Mouse (Mus musculus): ENCODE results near the gene Gm49361. TPM values are rescaled to one million over a fixed set of nuclear protein-coding genes. Genes with fewer than 3 reads are reported as not detected.
A peak's percentile ranks its signal among the peaks of the same experiment; 100 is the strongest.

Gene Gm49361
- polyA plus RNA-seq, 1 experiment from 2014 or later = not detected

- no peak for ATAC-seq (ENCODE audit: low FRiP score, low TSS enrichment)
- no peak overlapping the region for H3K9ac ChIP-seq (replicated peaks; ENCODE audit: low read length)
- H3K27ac ChIP-seq (ENCODE audit: low read length) = no peak overlapping the region
- no peak overlapping the region for H3K4me3 ChIP-seq (ENCODE audit: low read length)
- no peaks in the 10 kb centered on the region for H3K27me3 ChIP-seq (ENCODE audit: insufficient read depth, low read length)
- H3K9me3 ChIP-seq (ENCODE audit: low read length) = no peaks in the 10 kb centered on the region
- H3K4me2 ChIP-seq (replicated peaks; ENCODE audit: low read depth, low read length) = no peak overlapping the region
- no peaks in the 10 kb centered on the region for H3K36me3 ChIP-seq (ENCODE audit: insufficient read depth, low read length)
- no peaks in the 10 kb centered on the region for H3K4me1 ChIP-seq (ENCODE audit: insufficient read depth, low read length)
Observed at GRCm38 (mm10) chr14:57649501-57649900, 96.4 kb downstream of the Gm49361 start.

GRCm38 (mm10) chr14:57646155-57646554 is 99.7 kb downstream of the Gm49361 start:
- WGBS = 84% methylated on average over 4 of the region's 4 CpGs
- Histone ChIP-seq H3K4me1 (ENCODE audit: insufficient read depth, low read length) (no peaks in the 10 kb centered on the region), H3K9me3 (ENCODE audit: low read length) (no peaks in the 10 kb centered on the region), H3K4me2 (replicated peaks; ENCODE audit: low read depth, low read length) (no peak overlapping the region), H3K9ac (replicated peaks; ENCODE audit: low read length) (no peak overlapping the region), H3K4me3 (ENCODE audit: low read length) (no peak overlapping the region), H3K27me3 (ENCODE audit: insufficient read depth, low read length) (no peaks in the 10 kb centered on the region), H3K36me3 (ENCODE audit: insufficient read depth, low read length) (peaks cover 7% of the 10 kb centered on the region), H3K27ac (ENCODE audit: low read length) (no peak overlapping the region)
- no peak for ATAC-seq (ENCODE audit: low FRiP score, low TSS enrichment)

- Histone ChIP-seq H3K4me3 (ENCODE audit: low read length) (no peak overlapping the region), H3K9me3 (ENCODE audit: low read length) (no peaks in the 10 kb centered on the region), H3K27me3 (ENCODE audit: insufficient read depth, low read length) (no peaks in the 10 kb centered on the region), H3K4me2 (replicated peaks; ENCODE audit: low read depth, low read length) (no peak overlapping the region), H3K4me1 (ENCODE audit: insufficient read depth, low read length) (no peaks in the 10 kb centered on the region; the same call in 1 of the 2 replicates), H3K9ac (replicated peaks; ENCODE audit: low read length) (no peak overlapping the region), H3K27ac (ENCODE audit: low read length) (no peak overlapping the region), H3K36me3 (ENCODE audit: insufficient read depth, low read length) (peaks cover 7% of the 10 kb centered on the region)
- ATAC-seq (ENCODE audit: low FRiP score, low TSS enrichment) = 0 out of 2 replicates have a peak, but pooled peaks have one; percentile 49
- 94% methylated on average over 3 of the region's 3 CpGs for WGBS
Observed at GRCm38 (mm10) chr14:57639153-57639552, 106.8 kb downstream of the Gm49361 start.

GRCm38 (mm10) chr14:57634141-57634540 is 111.8 kb downstream of the Gm49361 start:
- no peak overlapping the region for H3K9ac ChIP-seq (replicated peaks; ENCODE audit: low read length)
- ATAC-seq (ENCODE audit: low FRiP score, low TSS enrichment) = no peak
- 41% methylated on average over 5 of the region's 5 CpGs for WGBS
- H3K4me3 ChIP-seq (ENCODE audit: low read length) = no peak overlapping the region
- H3K4me1 ChIP-seq (ENCODE audit: insufficient read depth, low read length) = peaks cover 3% of the 10 kb centered on the region; the same call in 1 of the 2 replicates
- H3K36me3 ChIP-seq (ENCODE audit: insufficient read depth, low read length) = peaks cover 2% of the 10 kb centered on the region; the same call in 1 of the 2 replicates
- no peaks in the 10 kb centered on the region for H3K9me3 ChIP-seq (ENCODE audit: low read length)
- H3K4me2 ChIP-seq (replicated peaks; ENCODE audit: low read depth, low read length) = no peak overlapping the region
- no peaks in the 10 kb centered on the region for H3K27me3 ChIP-seq (ENCODE audit: insufficient read depth, low read length)
- no peak overlapping the region for H3K27ac ChIP-seq (ENCODE audit: low read length)

GRCm38 (mm10) chr14:57629595-57629994 is 116.3 kb downstream of the Gm49361 start:
- Histone ChIP-seq H3K27ac (ENCODE audit: low read length) (no peak overlapping the region), H3K9ac (replicated peaks; ENCODE audit: low read length) (no peak overlapping the region), H3K4me1 (ENCODE audit: insufficient read depth, low read length) (0 out of 2 replicates have a peak, but pooled peaks cover 3% of the 10 kb centered on the region), H3K27me3 (ENCODE audit: insufficient read depth, low read length) (no peaks in the 10 kb centered on the region), H3K9me3 (ENCODE audit: low read length) (no peaks in the 10 kb centered on the region), H3K36me3 (ENCODE audit: insufficient read depth, low read length) (peaks cover 28% of the 10 kb centered on the region), H3K4me2 (replicated peaks; ENCODE audit: low read depth, low read length) (no peak overlapping the region), H3K4me3 (ENCODE audit: low read length) (no peak overlapping the region)
- ATAC-seq (ENCODE audit: low FRiP score, low TSS enrichment) = no peak
- 63% methylated on average over 4 of the region's 4 CpGs for WGBS

GRCm38 (mm10) chr14:57622934-57623333 is 123.0 kb downstream of the Gm49361 start:
- peaks cover 30% of the 10 kb centered on the region for H3K36me3 ChIP-seq (ENCODE audit: insufficient read depth, low read length)
- no peak overlapping the region for H3K4me2 ChIP-seq (replicated peaks; ENCODE audit: low read depth, low read length)
- H3K9me3 ChIP-seq (ENCODE audit: low read length) = no peaks in the 10 kb centered on the region
- H3K27ac ChIP-seq (ENCODE audit: low read length) = no peak overlapping the region
- no peak overlapping the region for H3K9ac ChIP-seq (replicated peaks; ENCODE audit: low read length)
- H3K27me3 ChIP-seq (ENCODE audit: insufficient read depth, low read length) = no peaks in the 10 kb centered on the region
- no peak for ATAC-seq (ENCODE audit: low FRiP score, low TSS enrichment)
- H3K4me1 ChIP-seq (ENCODE audit: insufficient read depth, low read length) = no peaks in the 10 kb centered on the region
- H3K4me3 ChIP-seq (ENCODE audit: low read length) = no peak overlapping the region
- 82% methylated on average over 3 of the region's 3 CpGs for WGBS

- no peak overlapping the region for H3K9ac ChIP-seq (replicated peaks; ENCODE audit: low read length)
- no peak for ATAC-seq (ENCODE audit: low FRiP score, low TSS enrichment)
- no peaks in the 10 kb centered on the region for H3K4me1 ChIP-seq (ENCODE audit: insufficient read depth, low read length)
- no peaks in the 10 kb centered on the region for H3K27me3 ChIP-seq (ENCODE audit: insufficient read depth, low read length)
- no peaks in the 10 kb centered on the region for H3K9me3 ChIP-seq (ENCODE audit: low read length)
- no peak overlapping the region for H3K4me3 ChIP-seq (ENCODE audit: low read length)
- H3K27ac ChIP-seq (ENCODE audit: low read length) = no peak overlapping the region
- 70% methylated on average over 4 of the region's 4 CpGs for WGBS
- no peak overlapping the region for H3K4me2 ChIP-seq (replicated peaks; ENCODE audit: low read depth, low read length)
- peaks cover 24% of the 10 kb centered on the region for H3K36me3 ChIP-seq (ENCODE audit: insufficient read depth, low read length)
Observed at GRCm38 (mm10) chr14:57621699-57622098, 124.2 kb downstream of the Gm49361 start.

GRCm38 (mm10) chr14:57620598-57621236 is 125.2 kb downstream of the Gm49361 start:
- Histone ChIP-seq H3K36me3 (ENCODE audit: insufficient read depth, low read length) (peaks cover 16% of the 10 kb centered on the region), H3K4me2 (replicated peaks; ENCODE audit: low read depth, low read length) (no peak overlapping the region), H3K9me3 (ENCODE audit: low read length) (no peaks in the 10 kb centered on the region), H3K4me1 (ENCODE audit: insufficient read depth, low read length) (no peaks in the 10 kb centered on the region), H3K4me3 (ENCODE audit: low read length) (no peak overlapping the region), H3K27me3 (ENCODE audit: insufficient read depth, low read length) (no peaks in the 10 kb centered on the region), H3K27ac (ENCODE audit: low read length) (no peak overlapping the region), H3K9ac (replicated peaks; ENCODE audit: low read length) (no peak overlapping the region)
- ATAC-seq (ENCODE audit: low FRiP score, low TSS enrichment) = no peak
- 57% methylated on average over 4 of the region's 4 CpGs for WGBS

GRCm38 (mm10) chr14:57619487-57619886 is 126.4 kb downstream of the Gm49361 start:
- H3K36me3 ChIP-seq (ENCODE audit: insufficient read depth, low read length) = peaks cover 13% of the 10 kb centered on the region
- no peak overlapping the region for H3K9ac ChIP-seq (replicated peaks; ENCODE audit: low read length)
- ATAC-seq (ENCODE audit: low FRiP score, low TSS enrichment) = no peak
- H3K4me3 ChIP-seq (ENCODE audit: low read length) = no peak overlapping the region
- H3K4me1 ChIP-seq (ENCODE audit: insufficient read depth, low read length) = no peaks in the 10 kb centered on the region
- H3K27ac ChIP-seq (ENCODE audit: low read length) = no peak overlapping the region
- no peaks in the 10 kb centered on the region for H3K27me3 ChIP-seq (ENCODE audit: insufficient read depth, low read length)
- H3K9me3 ChIP-seq (ENCODE audit: low read length) = no peaks in the 10 kb centered on the region
- WGBS = 48% methylated on average over 2 of the region's 2 CpGs
- no peak overlapping the region for H3K4me2 ChIP-seq (replicated peaks; ENCODE audit: low read depth, low read length)

- WGBS = 83% methylated on average over 1 of the region's 1 CpGs
- Histone ChIP-seq H3K9ac (replicated peaks; ENCODE audit: low read length) (no peak overlapping the region), H3K4me1 (ENCODE audit: insufficient read depth, low read length) (no peaks in the 10 kb centered on the region), H3K4me2 (replicated peaks; ENCODE audit: low read depth, low read length) (no peak overlapping the region), H3K9me3 (ENCODE audit: low read length) (no peaks in the 10 kb centered on the region), H3K36me3 (ENCODE audit: insufficient read depth, low read length) (peaks cover 3% of the 10 kb centered on the region; the same call in 1 of the 2 replicates), H3K27ac (ENCODE audit: low read length) (no peak overlapping the region), H3K4me3 (ENCODE audit: low read length) (no peak overlapping the region), H3K27me3 (ENCODE audit: insufficient read depth, low read length) (no peaks in the 10 kb centered on the region)
- ATAC-seq (ENCODE audit: low FRiP score, low TSS enrichment) = no peak
Observed at GRCm38 (mm10) chr14:57617675-57618074, 128.2 kb downstream of the Gm49361 start.

Data from kidney, embryonic 16.5 days (tissue).